Mouse (Mus musculus) left cerebral cortex, adult 11 months (tissue): ENCODE data around the gene Bmp8b.
"Not testable (repeated sequence)": the region's sequence is repeated elsewhere in the genome, so short reads cannot be mapped to it uniquely, and the experiment has no call there.

ENCODE experiments used
- DNase-seq: peaks from one replicate; pipeline ENCODE4 v3.0.0; 2022; ENCODE audit warnings: low spot score

Bmp8b gene

DNA sequence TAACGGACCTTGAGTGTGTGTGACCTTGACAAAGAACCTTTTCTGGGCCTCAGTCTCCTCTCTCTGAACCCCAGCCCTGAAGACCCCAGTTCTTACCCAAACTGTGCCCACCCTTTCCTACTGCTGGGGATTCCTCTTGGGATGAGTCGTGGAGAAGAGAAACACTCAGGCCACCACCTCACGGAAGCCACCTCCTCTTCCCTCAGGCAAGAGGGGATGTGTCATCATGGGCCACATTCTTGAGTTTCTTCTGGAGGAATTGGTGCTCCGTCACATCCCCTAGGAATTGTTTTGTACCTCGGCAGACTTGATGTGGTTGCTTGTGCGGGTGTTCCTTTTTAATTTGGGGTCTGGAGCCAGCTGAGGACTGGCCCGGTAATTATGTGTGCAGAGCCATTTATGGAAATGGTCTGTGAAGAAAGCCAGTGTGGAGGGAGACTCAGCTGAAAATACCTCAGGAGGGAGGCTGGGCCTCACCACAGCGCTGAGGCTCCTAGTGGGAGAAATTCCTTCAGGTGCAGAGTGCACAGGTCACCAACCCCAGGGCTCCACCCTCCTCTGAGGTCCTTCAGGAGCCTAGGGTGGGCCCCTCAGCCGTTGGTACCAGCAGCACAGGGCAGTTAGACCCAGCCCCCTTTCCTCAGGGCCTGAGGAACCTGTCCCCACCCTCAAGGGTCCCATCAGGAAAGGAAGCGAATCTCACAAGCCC, 6.5 kb downstream of the Bmp8b start:
- DNase-seq, result not testable (repeated sequence)

DNA sequence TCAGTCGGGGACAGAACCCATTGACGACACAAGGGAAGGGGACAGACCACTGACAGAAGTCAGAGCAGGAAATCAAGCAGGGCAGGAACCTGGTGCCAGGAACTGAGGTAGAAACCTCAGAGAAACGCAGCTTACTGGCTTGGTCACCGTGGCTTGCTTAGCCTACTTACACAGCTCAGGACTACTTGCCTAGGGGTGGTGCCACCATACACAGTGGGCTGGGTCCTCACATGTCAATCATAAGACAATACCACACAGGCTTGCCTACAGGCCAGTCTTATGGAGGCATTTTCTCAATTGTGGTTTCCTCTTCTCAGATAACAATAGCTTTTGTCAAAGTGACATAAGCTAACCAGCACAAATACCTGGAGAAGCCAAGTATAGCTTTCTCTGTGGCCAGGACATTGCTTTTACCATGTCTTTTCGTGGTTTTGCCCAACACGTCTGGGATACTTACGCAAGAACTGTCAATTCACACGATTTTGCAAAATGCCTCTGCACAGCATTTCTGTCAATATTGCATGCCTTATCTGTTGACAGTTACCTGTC, 7.3 kb downstream of the Bmp8b start:
- DNase-seq, result no peak

DNA sequence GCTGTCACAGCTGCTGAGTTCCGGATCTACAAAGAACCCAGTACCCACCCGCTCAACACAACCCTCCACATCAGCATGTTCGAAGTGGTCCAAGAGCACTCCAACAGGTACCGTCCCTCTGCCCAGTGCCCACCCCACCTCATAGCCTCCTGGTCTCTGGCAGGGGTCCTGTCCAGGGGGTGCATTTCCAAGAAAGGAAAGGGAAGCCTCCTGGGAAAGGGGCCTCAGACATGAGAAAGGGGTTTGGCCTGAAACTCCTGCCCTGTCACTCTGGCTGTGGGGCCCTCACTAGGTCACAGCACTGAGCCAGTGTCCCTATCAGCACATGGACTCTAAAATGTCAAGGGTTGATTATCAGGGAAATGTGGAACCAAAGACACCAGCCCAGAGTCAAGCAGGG, 9.7 kb downstream of the Bmp8b start:
- DNase-seq, result not testable (repeated sequence)

DNA sequence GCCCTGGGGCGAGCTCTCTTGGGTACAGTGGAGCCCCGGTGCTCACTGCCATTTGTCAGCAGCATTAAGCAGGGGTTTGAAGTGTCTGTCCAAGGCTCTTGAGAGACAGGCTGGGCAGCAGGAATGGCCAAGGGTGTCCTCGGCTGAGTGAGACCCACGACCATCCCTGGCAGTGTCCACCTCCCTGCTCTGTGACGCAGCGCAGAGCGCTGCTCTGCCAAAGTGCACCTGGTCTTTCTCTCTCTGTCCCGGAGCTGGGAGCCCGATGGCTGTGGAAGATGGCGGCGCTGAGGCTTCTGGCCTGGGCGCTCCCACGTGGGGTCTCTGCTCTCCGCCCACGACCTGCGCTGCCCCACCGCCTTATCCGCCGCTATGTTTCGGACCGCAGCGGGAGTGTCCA, 11.0 kb downstream of the Bmp8b start, which contains the start of gene Oxct2b:
Gene Oxct2b, plus strand, starts transcription at position 256 of the 400 bp plus-strand sequence.
- DNase-seq, result no peak

DNA sequence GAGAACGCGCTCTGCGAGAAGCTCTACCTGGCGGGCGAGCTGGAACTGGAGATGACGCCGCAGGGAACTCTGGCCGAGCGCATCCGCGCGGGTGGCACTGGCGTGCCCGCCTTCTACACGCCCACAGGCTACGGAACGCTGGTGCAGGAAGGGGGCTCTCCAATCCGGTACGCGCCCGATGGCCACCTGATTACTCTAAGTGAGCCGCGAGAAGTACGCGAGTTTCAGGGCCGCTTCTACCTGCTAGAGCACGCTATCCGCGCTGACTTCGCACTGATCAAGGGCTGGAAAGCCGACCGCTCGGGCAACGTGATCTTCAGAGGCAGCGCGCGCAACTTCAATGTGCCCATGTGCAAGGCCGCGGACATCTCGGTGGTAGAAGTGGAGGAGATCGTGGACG, 11.7 kb downstream of the Bmp8b start:
- not testable (repeated sequence) for DNase-seq

DNA sequence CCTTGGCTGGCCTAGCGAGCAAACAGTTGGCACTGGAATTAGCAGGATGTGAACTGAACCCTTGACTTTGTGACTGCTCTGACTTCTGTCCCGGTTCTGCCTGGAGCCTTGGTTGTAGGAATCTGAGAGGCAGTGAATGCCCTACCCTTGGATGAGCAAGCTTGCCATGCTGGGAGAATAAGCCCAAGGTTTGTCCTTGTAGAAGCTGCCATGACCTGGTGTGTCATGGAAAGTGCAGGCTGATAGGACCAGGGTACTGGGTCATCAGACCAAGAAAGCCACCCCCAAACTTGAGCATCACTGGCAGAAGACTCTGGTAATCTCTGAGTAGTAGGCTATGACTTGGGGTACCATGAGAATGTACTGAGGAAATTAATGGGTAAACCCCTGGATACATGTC, 16.3 kb downstream of the Bmp8b start:
- no peak for DNase-seq

DNA sequence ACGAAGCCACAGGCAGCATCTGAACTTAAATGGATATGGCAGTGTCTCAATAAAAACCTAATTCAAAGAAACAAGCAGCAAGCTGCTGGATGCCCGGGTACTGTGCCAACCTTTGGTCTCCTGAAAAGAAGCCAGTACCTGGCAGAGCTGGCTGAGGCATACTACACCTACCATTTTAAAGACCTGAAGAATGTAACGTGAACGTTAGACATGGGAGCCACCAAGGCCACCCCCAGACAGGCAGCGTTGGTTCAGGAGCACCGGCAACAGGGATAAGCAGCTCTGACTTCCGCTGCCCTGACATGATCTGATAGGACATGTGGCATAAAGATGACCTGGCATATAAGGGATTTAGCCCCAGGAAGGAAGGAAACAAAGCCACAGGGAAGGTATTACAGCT, 21.7 kb downstream of the Bmp8b start:
- DNase-seq, result no peak

DNA sequence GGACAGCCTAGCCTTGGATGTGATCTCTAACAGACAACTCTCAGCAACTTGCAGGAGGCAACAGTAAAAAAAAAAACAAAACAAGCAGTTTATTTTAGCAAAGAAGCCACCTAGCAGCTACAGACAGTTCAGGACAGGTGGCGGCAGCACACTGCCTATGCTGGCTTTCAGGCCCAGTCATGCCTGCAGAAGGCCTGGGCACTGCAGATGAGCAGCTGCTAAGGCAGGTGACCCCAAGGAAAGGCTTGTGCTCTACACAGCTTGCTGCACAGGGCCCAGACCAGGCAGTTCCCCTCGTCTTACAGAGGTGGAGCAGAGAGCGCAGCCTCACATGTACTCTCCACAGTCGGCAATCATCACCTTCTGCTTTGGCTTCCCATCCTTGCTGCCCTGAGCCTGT, 22.1 kb downstream of the Bmp8b start:
- no peak for DNase-seq

DNA sequence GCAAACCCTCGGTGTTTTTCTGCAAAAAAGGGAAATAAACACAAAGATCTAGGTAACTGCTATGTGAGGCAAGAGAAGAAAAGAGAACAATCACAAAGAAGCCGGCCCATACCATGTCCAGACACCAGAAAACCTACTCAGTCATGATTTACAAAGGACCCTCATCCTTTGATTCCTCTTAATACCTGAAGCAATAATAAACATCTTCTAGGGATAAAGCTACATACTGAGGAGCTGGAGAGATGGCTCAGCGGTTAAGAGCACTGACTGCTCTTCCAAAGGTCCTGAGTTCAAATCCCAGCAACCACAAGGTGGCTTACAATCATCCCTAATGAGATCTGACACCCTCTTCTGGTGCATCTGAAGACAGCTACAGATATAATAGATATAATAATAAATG, 32.6 kb downstream of the Bmp8b start:
- no peak for DNase-seq

DNA sequence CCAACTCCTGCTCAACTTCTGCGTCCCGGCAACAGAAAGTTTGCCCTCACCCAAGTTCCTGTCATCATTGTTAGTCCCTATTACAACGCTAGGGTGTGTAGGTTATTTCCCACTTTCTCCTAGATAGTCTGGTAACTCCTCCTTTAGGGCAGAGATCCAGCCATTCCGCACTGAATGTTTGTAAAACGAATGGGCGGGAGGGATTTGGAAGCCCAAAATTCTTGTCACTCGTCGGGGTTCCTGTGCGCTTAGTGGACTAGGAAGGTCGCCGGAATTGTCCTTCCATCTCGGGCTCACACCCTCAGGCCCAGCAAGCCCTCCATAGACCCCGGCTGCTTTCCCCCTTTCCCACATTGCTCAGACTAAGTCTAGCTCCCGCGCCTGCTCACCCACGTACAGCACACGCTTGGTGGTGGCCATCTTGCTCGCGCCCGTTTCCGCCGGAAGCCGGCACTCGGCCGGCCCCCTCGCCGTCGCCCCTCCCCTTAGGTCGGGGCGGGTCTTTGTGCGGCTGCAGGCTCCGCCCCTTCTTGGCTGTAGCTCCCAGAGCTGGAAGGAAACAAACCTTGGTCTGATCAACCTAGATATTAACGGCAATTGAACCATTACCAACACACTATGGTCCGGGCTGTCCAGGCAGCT, 34.7 kb downstream of the Bmp8b start, which contains the start of gene Ppie:
Gene Ppie, minus strand, starts transcription at position 439 of the 642 bp plus-strand sequence.
- DNase-seq, result peak; percentile 47

DNA sequence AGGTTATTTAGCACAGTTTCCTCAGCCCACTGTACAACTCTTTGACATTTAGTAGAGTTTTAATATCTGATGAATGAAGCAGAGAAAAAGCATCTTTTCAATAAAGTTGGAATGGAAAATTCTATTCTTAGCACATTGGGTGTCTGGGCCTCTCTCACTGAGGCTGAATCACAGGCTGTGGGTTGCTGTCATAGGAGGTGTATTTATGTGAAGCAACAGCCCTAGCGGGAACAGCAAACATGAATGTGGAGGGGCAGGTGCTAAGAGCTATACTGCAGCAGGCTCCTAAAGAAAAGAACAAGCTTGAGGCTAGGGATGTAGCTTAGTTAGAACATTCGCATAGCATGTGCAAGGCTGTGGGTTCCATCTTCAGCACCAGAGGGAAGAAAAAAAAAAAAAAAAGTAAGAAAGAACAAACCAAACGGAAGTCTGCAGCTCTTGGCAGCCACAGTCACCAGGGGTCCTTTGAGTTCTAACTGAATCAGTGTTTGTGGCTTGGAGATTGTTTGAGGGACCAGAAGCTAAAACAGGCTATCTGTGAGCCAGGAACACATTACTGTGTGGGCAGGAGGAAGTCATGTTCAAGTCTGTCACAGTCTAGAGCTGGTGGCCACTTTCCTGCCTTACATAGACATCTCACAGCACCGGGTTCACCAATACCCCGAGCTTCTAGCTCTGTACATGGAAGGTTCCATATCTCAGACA, 42.6 kb downstream of the Bmp8b start:
- DNase-seq, result peak; percentile 48

DNA sequence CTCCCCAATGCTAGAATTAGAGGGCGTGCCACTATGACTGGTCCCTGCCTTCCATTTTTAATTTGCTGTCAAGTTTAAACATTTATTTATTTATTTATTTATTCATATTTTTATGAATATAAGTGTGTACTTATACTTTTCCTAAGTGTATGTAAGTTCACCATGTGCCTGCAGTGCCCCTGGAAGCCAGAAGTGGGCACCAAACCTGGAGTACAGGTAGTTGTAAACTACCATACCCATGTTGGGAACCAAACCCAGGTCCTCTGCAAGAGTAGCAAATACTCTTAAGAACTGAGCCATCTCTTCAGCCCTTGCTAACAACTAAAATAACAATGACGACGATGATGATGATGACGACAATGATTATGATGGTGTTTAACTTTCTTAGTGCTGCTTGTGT, 47.0 kb downstream of the Bmp8b start:
- DNase-seq, result no peak

DNA sequence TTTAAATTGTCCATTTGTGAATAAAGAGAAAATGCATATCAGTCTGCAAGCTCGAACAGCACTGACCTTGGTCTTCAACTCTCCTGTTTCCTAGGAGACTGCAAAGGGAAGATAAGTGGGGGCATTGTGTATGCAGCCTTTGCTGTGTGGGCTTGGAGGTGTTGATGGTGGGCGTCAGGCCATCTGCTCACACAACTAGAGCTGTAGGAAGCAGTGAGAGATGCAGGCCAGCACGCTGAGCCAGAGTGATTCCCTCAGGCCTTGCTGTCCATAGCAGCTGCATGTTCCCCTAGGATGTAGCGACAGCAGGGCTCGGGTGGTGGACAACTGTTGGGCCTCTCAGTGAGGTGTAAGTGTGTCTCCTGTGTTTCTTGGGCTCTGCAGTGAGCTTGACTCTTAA, 48.0 kb downstream of the Bmp8b start:
- peak; percentile 57 for DNase-seq

DNA sequence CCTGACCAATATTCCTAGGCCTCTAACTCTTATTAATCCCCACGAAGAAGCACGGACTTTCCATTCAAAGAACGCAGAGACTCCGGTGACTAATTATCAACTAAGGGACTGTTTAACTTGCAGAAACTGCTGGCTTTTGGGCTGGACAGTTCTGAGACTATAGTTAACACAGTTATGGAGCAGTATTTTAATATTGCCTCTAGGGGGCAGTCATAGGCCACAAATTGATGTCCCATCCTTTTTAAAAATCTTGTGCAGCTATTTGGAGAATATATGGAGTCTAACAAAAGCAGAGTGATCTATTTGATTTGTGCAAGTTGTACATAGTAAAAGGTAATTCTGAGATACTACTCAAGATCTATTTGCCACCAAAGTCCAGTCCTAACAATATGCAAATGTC, 50.0 kb downstream of the Bmp8b start:
- DNase-seq, result no peak

DNA sequence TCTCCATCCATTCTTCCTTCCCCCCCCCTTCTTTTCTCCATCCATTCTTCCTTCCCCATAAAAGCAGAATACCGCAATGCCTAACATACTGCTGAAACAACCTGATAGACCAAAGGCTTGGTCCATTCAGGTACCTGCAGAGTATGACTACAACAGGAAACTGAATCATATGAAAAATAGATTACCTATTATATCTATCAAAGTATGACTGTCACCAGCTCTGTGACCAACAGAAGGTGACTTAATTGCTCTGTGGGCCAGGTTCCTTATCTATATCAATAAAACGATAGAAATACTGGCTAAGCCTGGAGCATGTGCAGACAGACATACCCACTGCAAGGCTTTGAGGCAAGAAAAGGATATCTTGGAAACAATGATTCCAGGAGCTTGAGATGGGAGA, 50.5 kb downstream of the Bmp8b start:
- DNase-seq, result no peak

DNA sequence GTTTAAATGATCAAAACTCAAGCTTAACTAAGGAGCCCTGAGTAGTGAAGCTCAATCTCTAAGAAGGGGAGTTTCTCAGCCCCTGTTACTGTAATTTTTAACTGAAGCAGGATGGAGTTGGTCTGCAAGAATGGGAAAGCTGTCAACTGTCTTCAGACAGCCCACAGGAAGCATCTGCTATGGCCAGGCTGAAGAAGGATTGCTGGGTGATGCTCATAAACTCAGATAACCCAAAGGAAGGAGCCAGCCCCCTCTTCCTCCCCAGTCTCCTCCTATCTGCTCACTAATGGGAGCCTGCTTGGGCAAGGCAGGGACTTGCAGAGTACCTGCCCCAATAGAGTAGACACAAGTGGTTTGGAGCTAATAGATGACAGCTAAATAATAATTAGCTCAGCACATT, 50.9 kb downstream of the Bmp8b start:
- no peak for DNase-seq

DNA sequence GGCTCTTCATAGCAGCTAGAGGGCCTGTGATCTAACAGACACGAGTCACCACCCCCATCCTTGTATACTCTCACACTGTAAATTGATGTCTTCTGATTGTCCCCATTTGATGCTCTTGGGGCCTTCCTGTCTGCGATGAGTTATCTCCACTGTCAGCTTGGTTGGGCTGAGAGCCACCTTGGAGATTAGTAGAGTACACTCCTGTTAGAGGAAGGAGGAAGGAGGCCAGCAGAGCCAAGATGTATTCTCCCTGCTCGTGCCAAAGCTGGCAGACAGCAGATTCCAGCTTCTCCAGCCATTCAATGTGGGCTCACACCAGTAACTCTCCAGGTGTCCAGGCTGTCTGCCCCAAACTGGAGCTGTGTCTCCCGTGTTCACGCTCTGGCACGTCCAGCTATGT, 55.6 kb downstream of the Bmp8b start:
- DNase-seq, result no peak

DNA sequence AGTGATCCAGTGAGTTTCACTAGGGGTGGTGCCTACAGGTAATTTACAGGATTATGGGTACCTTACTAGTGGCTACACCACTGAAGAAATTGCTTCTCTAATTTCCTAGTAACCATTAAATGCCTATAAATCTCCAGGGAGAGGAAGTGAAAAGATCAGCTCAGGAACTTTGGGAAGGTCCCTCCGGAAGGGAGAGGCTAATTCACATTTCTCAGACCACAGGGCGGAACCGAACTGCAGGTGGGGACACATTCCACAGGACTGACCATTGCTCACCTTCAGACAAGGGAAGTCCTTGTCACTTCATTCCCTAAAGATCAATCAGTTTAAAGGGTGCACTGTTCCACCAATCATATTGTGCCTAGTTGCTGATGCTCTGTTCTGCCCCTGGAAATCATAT, 56.3 kb downstream of the Bmp8b start:
- not testable (repeated sequence) for DNase-seq

DNA sequence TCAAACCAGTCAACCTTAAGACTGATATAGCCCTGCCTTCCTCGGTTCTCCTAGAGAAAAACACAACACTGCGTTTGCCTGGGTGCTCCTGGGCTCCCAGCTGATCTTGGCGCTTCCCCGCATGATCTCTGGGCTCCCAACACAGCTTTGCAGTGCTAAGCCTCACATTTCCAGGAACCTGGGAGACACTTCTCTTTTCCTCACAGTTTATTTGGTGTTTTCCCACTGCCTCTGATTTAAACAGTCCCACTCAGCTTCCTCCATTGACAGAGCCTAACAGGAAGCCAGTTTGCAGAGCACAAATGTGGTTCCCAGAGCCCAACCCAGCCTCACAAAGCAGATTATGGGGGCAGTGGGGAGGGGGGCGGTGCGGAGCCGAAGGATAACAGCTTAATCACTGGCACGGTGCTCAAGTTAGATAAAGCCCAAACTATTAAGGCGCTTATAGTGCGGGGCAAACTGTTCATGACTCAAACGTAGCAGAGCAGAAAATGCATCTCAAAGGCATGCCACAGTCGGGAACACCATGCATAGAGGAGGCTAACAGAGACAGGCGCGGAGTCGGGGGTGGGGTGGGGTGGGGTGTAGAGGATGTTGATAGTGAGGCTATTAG, 57.4 kb downstream of the Bmp8b start:
- DNase-seq, result no peak

DNA sequence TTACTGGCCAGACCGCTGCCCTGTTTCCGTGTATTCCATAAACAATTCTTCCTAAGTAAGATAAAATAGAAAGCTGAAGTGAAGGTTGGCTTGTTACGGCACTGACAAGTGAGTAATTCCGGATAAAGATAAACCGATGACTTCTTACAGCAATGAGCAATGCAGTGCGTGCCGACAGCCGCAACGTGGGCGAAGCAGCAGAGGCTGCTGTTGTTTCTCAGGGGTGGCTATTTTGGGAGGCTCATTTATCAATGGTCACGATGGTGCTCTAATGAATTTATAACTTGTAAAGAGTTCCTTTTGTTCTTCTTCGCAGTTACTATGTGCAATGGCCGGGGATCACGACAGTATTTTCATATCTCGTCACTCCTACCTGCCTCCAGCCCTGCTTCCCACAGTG, 59.2 kb downstream of the Bmp8b start:
- DNase-seq, result peak; percentile 38

DNA sequence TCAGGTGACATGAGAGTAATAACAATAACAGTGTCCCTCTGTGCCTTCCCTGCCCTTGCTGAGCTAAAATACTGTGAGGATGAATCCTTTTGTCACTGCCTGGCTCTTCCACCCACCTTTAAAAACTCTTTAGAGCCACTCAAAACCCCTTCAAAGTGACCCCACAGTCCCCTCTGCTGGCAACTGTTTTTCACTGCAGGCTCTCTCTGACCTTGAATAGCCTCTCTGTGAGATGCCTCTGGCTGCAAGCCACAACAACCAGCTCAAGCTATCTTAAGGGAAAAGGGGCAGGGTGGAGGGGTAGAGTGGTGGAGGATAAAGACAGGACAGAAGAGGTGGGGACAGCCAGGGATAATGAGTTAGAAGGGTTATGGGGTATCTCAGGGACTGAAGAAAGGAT, 66.8 kb downstream of the Bmp8b start:
- DNase-seq, result no peak
